In the genomic region with DNA sequence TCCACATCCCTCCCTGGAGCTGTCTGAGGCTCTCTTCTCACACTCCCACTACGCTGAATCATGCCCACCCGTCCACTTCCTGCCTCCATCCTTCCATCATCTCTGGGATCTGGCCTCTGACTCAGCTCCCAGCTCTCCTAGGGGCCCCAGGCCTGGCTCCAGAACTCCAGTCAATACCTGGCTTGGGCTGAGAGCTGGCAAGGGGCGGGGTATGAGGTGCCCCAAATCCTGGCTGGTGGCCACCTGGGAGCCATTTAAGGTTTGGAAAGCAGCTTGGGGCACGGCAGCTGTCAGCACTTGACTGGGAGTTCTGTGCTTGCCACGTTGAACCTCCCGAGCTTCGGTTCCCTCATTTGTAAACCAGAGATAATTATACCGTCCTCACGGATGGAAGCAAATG, we compare ENCODE assay signal across 9 mouse cellular contexts. TPM values are rescaled to one million over a fixed set of nuclear protein-coding genes. Genes with fewer than 3 reads are reported as not detected.
DNase-seq lines count a peak whose midpoint lies in the region; ATAC-seq and TF ChIP-seq lines count a peak whose summit lies in the region.
"Had no signal": no experiment of that assay in that cellular context is flagged by ENCODE, and none has a peak within 500 bp of the region (broad histone marks: within the 10 kb centered on the region; RNA-seq: fewer than 3 reads in every experiment).

No protein-coding gene starts in this region.

- peaks cover 9% of the 10 kb centered on the region; the same call in 1 of the 2 replicates for H3K27me3 ChIP-seq in intestine, embryonic 16.5 days (replicated peaks; ENCODE audit: control insufficient read depth, insufficient read depth, low read length)
- H3K27me3 ChIP-seq in stomach, embryonic 16.5 days (ENCODE audit: control insufficient read depth, insufficient read depth, low read length), result peaks cover 11% of the 10 kb centered on the region
- H3K27me3 ChIP-seq in kidney, adult 2 months (replicated peaks; ENCODE audit: control insufficient read depth, insufficient read depth, low read length), result no peaks in the 10 kb centered on the region; the same call in 1 of the 2 replicates

- intact Hi-C loops in gastrocnemius, adult 2 months (cut with DNase I), result no loop called here

- WGBS in intestine, embryonic 16.5 days, result 62% methylated on average over 9 of the region's 9 CpGs
- WGBS in stomach, embryonic 16.5 days, result 60% methylated on average over 9 of the region's 9 CpGs
- 70% methylated on average over 9 of the region's 9 CpGs for WGBS in kidney, adult 2 months

- H3K4me1 ChIP-seq in intestine, embryonic 16.5 days (ENCODE audit: control insufficient read depth, insufficient read depth, low read length), result peaks cover 10% of the 10 kb centered on the region
- peaks cover 8% of the 10 kb centered on the region for H3K4me1 ChIP-seq in stomach, embryonic 16.5 days (ENCODE audit: control insufficient read depth, insufficient read depth, low read length)
- H3K4me1 ChIP-seq in kidney, adult 2 months (ENCODE audit: control insufficient read depth, insufficient read depth, low read length), result no peaks in the 10 kb centered on the region

- DNase-seq in 3T3-L1 (ENCODE audit: low read depth, low spot score), result peak; percentile 93
- DNase-seq in brain, embryonic 14.5 days (ENCODE audit: low read depth), result peak; percentile 78
- peak; percentile 95 for DNase-seq in gastrocnemius, adult 2 months
- DNase-seq in embryo, embryonic 10.5 days (ENCODE audit: low spot score), result no peak
- no peak for DNase-seq in urinary bladder, postnatal 4 days (ENCODE audit: low spot score in 2 of 2)
- no peak for DNase-seq in kidney, adult 2 months

- H3K4me3 ChIP-seq in gastrocnemius, adult 2 months, result peak overlapping the region; percentile 57
- H3K4me3 ChIP-seq in intestine, embryonic 16.5 days (ENCODE audit: low read length), result no peak overlapping the region
- no peak overlapping the region for H3K4me3 ChIP-seq in stomach, embryonic 16.5 days (replicated peaks; ENCODE audit: low read length)
- H3K4me3 ChIP-seq in kidney, adult 2 months (ENCODE audit: insufficient read depth, low read depth, low read length), result no peak overlapping the region

- peak overlapping the region; percentile 33; the same call in 1 of the 2 replicates for H3K9ac ChIP-seq in intestine, embryonic 16.5 days (ENCODE audit: low read depth, low read length)
- H3K9ac ChIP-seq in stomach, embryonic 16.5 days (ENCODE audit: low read length), result no peak overlapping the region

- H3K36me3 ChIP-seq in intestine, embryonic 16.5 days (ENCODE audit: control insufficient read depth, insufficient read depth, low read length), result no peaks in the 10 kb centered on the region
- no peaks in the 10 kb centered on the region for H3K36me3 ChIP-seq in stomach, embryonic 16.5 days (ENCODE audit: control insufficient read depth, insufficient read depth, low read length)
- H3K36me3 ChIP-seq in kidney, adult 2 months (ENCODE audit: control insufficient read depth, insufficient read depth, low read length), result no peaks in the 10 kb centered on the region

- TF ChIP-seq CTCF in brain, embryonic 14.5 days (IDR thresholded peaks at IDR 0.05; ENCODE audit: borderline replicate concordance, extremely low read depth, insufficient read depth, insufficient read length), result no peak
- no peak for TF ChIP-seq CTCF in gastrocnemius, adult 2 months (IDR thresholded peaks at IDR 0.05)
- TF ChIP-seq CTCF in kidney, adult 2 months (conservative IDR thresholded peaks at IDR 0.05; ENCODE audit: insufficient read depth, insufficient read length, low read depth, low read length), result no peak

- H3K9me3 ChIP-seq in intestine, embryonic 16.5 days (ENCODE audit: control insufficient read depth, low read length), result no peaks in the 10 kb centered on the region
- no peaks in the 10 kb centered on the region for H3K9me3 ChIP-seq in stomach, embryonic 16.5 days (replicated peaks; ENCODE audit: control insufficient read depth, low read length)

- no peak for TF ChIP-seq POLR2A in brain, embryonic 14.5 days (IDR thresholded peaks at IDR 0.05; ENCODE audit: borderline replicate concordance, extremely low read depth, insufficient read depth, insufficient read length, poor library complexity, severe bottlenecking)
- no peak for TF ChIP-seq POLR2A in kidney, adult 2 months (IDR thresholded peaks at IDR 0.05; ENCODE audit: low read depth, low read length)

- no peak for ATAC-seq in intestine, embryonic 16.5 days
- peak; percentile 63; the same call in 1 of the 2 replicates for ATAC-seq in stomach, embryonic 16.5 days (ENCODE audit: insufficient read depth, low FRiP score)

- H3K27ac ChIP-seq in gastrocnemius, adult 2 months, result peak overlapping the region; percentile 88
- peak overlapping the region; percentile 50 for H3K27ac ChIP-seq in intestine, embryonic 16.5 days (ENCODE audit: low read length)
- H3K27ac ChIP-seq in stomach, embryonic 16.5 days (ENCODE audit: low read length), result peak overlapping the region; percentile 9
- no peak overlapping the region for H3K27ac ChIP-seq in kidney, adult 2 months (ENCODE audit: insufficient read depth, low read depth, low read length)
- H3K27ac ChIP-seq: kidney, postnatal 0 days had no signal

- no peak overlapping the region for H3K4me2 ChIP-seq in intestine, embryonic 16.5 days (ENCODE audit: low read depth, low read length)
- no peak overlapping the region for H3K4me2 ChIP-seq in stomach, embryonic 16.5 days (ENCODE audit: low read depth, low read length)

RNA-seq across cellular contexts. Expression of gene Speg, which starts 18.0 kb away (rescaled TPM):
- 49.2 and 56.1 TPM in 2 replicates for polyA plus RNA-seq in brain, embryonic 14.5 days (2012; rRNA removed)
- 100 to 1,000 TPM; 268 to 311 TPM for total RNA-seq in gastrocnemius, adult 2 months (2021)
- polyA plus RNA-seq in intestine, embryonic 16.5 days (2015; fragmentation: Nextera tagmentation; extraction: Ambion mirVana), result 33.5 and 35.2 TPM in 2 replicates
- 41.1 and 41.2 TPM in 2 replicates for polyA plus RNA-seq in stomach, embryonic 16.5 days (2015; fragmentation: Nextera tagmentation; extraction: Ambion mirVana)
- polyA plus RNA-seq in kidney, adult 2 months (2012; rRNA removed), result 34.6 and 43.9 TPM in 2 replicates

RNA-seq across cellular contexts. Expression of gene Des, which starts 33.0 kb away (rescaled TPM):
- 1.0 and 1.4 TPM in 2 replicates for polyA plus RNA-seq in brain, embryonic 14.5 days (2012; rRNA removed)
- total RNA-seq in gastrocnemius, adult 2 months (2021), result 1,000 to 10,000 TPM; 2,035 to 2,198 TPM
- polyA plus RNA-seq in intestine, embryonic 16.5 days (2015; fragmentation: Nextera tagmentation; extraction: Ambion mirVana), result 149 and 159 TPM in 2 replicates
- 166 and 194 TPM in 2 replicates for polyA plus RNA-seq in stomach, embryonic 16.5 days (2015; fragmentation: Nextera tagmentation; extraction: Ambion mirVana)
- polyA plus RNA-seq in kidney, adult 2 months (2012; rRNA removed), result 17.0 and 32.1 TPM in 2 replicates

RNA-seq across cellular contexts. Expression of gene Gmppa, which starts 42.6 kb away (rescaled TPM):
- polyA plus RNA-seq in brain, embryonic 14.5 days (2012; rRNA removed), result 98.7 and 144 TPM in 2 replicates
- 10 to 100 TPM; 41.1 to 42.7 TPM for total RNA-seq in gastrocnemius, adult 2 months (2021)
- 134 and 137 TPM in 2 replicates for polyA plus RNA-seq in intestine, embryonic 16.5 days (2015; fragmentation: Nextera tagmentation; extraction: Ambion mirVana)
- polyA plus RNA-seq in stomach, embryonic 16.5 days (2015; fragmentation: Nextera tagmentation; extraction: Ambion mirVana), result 104 and 127 TPM in 2 replicates
- 82.4 and 95.0 TPM in 2 replicates for polyA plus RNA-seq in kidney, adult 2 months (2012; rRNA removed)

RNA-seq across cellular contexts. Expression of gene Asic4, which starts 57.1 kb away (rescaled TPM):
- 23.3 and 41.3 TPM in 2 replicates for polyA plus RNA-seq in brain, embryonic 14.5 days (2012; rRNA removed)
- total RNA-seq in gastrocnemius, adult 2 months (2021), result not detected
- polyA plus RNA-seq in intestine, embryonic 16.5 days (2015; fragmentation: Nextera tagmentation; extraction: Ambion mirVana), result 2.0 and 2.4 TPM in 2 replicates
- polyA plus RNA-seq in stomach, embryonic 16.5 days (2015; fragmentation: Nextera tagmentation; extraction: Ambion mirVana), result 1.3 and 1.4 TPM in 2 replicates
- polyA plus RNA-seq in kidney, adult 2 months (2012; rRNA removed), result 0.05 and 0.08 TPM in 2 replicates

Comparison
In these comparisons a context has a peak if more than half of its experiments do, and no peak if none do; other contexts are left out.
1. DNase-seq: peak in 3T3-L1 (single experiment), brain, embryonic 14.5 days (single experiment) and gastrocnemius, adult 2 months (single experiment); none in embryo, embryonic 10.5 days (single experiment), urinary bladder, postnatal 4 days (0 of 2) and kidney, adult 2 months (single experiment).